ENCODE assay signal across 25 mouse cellular contexts in the genomic region with DNA sequence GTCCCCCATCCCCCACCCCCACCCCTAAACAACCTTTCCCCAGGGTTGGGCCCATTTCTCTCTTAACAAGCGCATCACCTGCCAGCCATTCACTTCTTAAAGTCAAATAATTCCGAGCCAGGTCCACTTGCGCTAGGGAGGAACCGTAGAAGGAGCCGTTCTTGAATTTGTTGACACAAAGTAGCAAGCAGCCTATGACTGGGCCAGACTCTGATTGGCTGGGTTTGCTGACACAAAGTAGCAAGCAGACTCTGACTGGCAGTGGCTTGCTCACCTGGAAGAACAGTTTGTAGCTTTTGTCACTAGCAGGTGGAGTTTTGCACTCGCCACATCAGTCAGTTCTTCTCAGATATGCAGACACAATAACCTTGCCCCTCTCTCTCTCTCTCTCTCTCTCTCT.
DNase-seq lines count a peak whose midpoint lies in the region; ATAC-seq and TF ChIP-seq lines count a peak whose summit lies in the region.
"Had no signal": no experiment of that assay in that cellular context is flagged by ENCODE, and none has a peak within 500 bp of the region (broad histone marks: within the 10 kb centered on the region; RNA-seq: fewer than 3 reads in every experiment).

No protein-coding gene starts in this region.

- peak overlapping the region; percentile 62; the same call in 1 of the 2 replicates for H3K27ac ChIP-seq in hindbrain, embryonic 10.5 days
- no peak overlapping the region for H3K27ac ChIP-seq in hindbrain, embryonic 14.5 days
- H3K27ac ChIP-seq in lung, embryonic 14.5 days (ENCODE audit: low read depth), result no peak overlapping the region
- H3K27ac ChIP-seq: embryonic facial prominence, embryonic 12.5 days; embryonic facial prominence, embryonic 15.5 days; heart, embryonic 15.5 days; hindbrain, embryonic 12.5 days had no signal

- peaks cover 22% of the 10 kb centered on the region for H3K4me1 ChIP-seq in hindbrain, embryonic 10.5 days (replicated peaks)
- no peaks in the 10 kb centered on the region for H3K4me1 ChIP-seq in hindbrain, embryonic 14.5 days (replicated peaks; ENCODE audit: control insufficient read depth, insufficient read depth, low read length)
- H3K4me1 ChIP-seq in lung, embryonic 14.5 days (ENCODE audit: insufficient read depth), result no peaks in the 10 kb centered on the region
- no peaks in the 10 kb centered on the region for H3K4me1 ChIP-seq in lung, adult 2 months (ENCODE audit: control insufficient read depth, insufficient read depth, low read length)
- H3K4me1 ChIP-seq: embryonic facial prominence, embryonic 12.5 days; embryonic facial prominence, embryonic 15.5 days; heart, embryonic 12.5 days; heart, embryonic 15.5 days had no signal

- H3K4me2 ChIP-seq in hindbrain, embryonic 14.5 days (replicated peaks), result no peak overlapping the region
- no peak overlapping the region for H3K4me2 ChIP-seq in lung, embryonic 14.5 days
- H3K4me2 ChIP-seq: embryonic facial prominence, embryonic 12.5 days; embryonic facial prominence, embryonic 15.5 days; heart, embryonic 12.5 days; heart, embryonic 15.5 days; hindbrain, embryonic 12.5 days had no signal

- H3K9ac ChIP-seq in hindbrain, embryonic 14.5 days, result no peak overlapping the region
- no peak overlapping the region for H3K9ac ChIP-seq in lung, embryonic 14.5 days
- H3K9ac ChIP-seq: embryonic facial prominence, embryonic 12.5 days; embryonic facial prominence, embryonic 15.5 days; forebrain, postnatal 0 days; heart, embryonic 12.5 days; heart, embryonic 15.5 days; hindbrain, embryonic 12.5 days had no signal

- ATAC-seq in hindbrain, embryonic 14.5 days (ENCODE audit: low FRiP score), result no peak
- ATAC-seq in lung, embryonic 14.5 days (ENCODE audit: insufficient read depth), result no peak
- ATAC-seq: forebrain, embryonic 14.5 days; forebrain, postnatal 0 days; hindbrain, embryonic 16.5 days had no signal

- H3K4me3 ChIP-seq in hindbrain, embryonic 10.5 days, result no peak overlapping the region
- no peak overlapping the region for H3K4me3 ChIP-seq in hindbrain, embryonic 14.5 days (replicated peaks; ENCODE audit: low read length)
- H3K4me3 ChIP-seq in lung, embryonic 14.5 days (ENCODE audit: low read depth, low read length), result no peak overlapping the region
- no peak overlapping the region for H3K4me3 ChIP-seq in lung, adult 2 months (replicated peaks; ENCODE audit: extremely low read depth, low read depth, low read length)
- H3K4me3 ChIP-seq: embryonic facial prominence, embryonic 12.5 days; embryonic facial prominence, embryonic 15.5 days; heart, embryonic 12.5 days; heart, embryonic 15.5 days; hindbrain, embryonic 12.5 days had no signal

- DNase-seq in hindbrain, embryonic 10.5 days (ENCODE audit: low spot score), result no peak
- no peak for DNase-seq in hindbrain, embryonic 14.5 days (ENCODE audit: low spot score)
- peak; percentile 3 for DNase-seq in lung, embryonic 14.5 days
- DNase-seq in lung, adult 2 months, result no peak
- DNase-seq in large intestine, adult 2 months (ENCODE audit: low read depth, low spot score), result peak; percentile 10
- DNase-seq in testis, postnatal 14 days (ENCODE audit: low spot score), result peak; percentile 86
- DNase-seq in left cerebral cortex, adult 18-20 months (ENCODE audit: low spot score in 2 of 2), result no peak
- DNase-seq: adrenal gland, postnatal 10 days; adrenal gland, postnatal 36 days; cerebellum, adult 11 months; cerebellum, adult 2 months; cerebellum, adult 9-11 months; cerebellum, postnatal 25 days; forebrain, postnatal 0 days; gastrocnemius, postnatal 25 days; heart, adult 18-20 months; heart, postnatal 10 days; heart, postnatal 36 days had no signal

- no peaks in the 10 kb centered on the region for H3K9me3 ChIP-seq in hindbrain, embryonic 10.5 days
- no peaks in the 10 kb centered on the region for H3K9me3 ChIP-seq in hindbrain, embryonic 14.5 days (ENCODE audit: control insufficient read depth, low read length)
- H3K9me3 ChIP-seq in lung, embryonic 14.5 days (ENCODE audit: low read depth, low read length), result no peaks in the 10 kb centered on the region
- H3K9me3 ChIP-seq: embryonic facial prominence, embryonic 12.5 days; embryonic facial prominence, embryonic 15.5 days; heart, embryonic 12.5 days; heart, embryonic 15.5 days; hindbrain, embryonic 12.5 days had no signal

- H3K27me3 ChIP-seq in hindbrain, embryonic 10.5 days (ENCODE audit: insufficient read depth, poor library complexity, severe bottlenecking), result no peaks in the 10 kb centered on the region; the same call in 1 of the 2 replicates
- no peaks in the 10 kb centered on the region for H3K27me3 ChIP-seq in hindbrain, embryonic 14.5 days (ENCODE audit: control insufficient read depth, insufficient read depth, low read length)
- no peaks in the 10 kb centered on the region for H3K27me3 ChIP-seq in lung, embryonic 14.5 days (ENCODE audit: insufficient read depth, low read length)
- H3K27me3 ChIP-seq: embryonic facial prominence, embryonic 12.5 days; embryonic facial prominence, embryonic 15.5 days; heart, embryonic 15.5 days; hindbrain, embryonic 12.5 days had no signal

- H3K36me3 ChIP-seq in hindbrain, embryonic 10.5 days, result no peaks in the 10 kb centered on the region
- H3K36me3 ChIP-seq in hindbrain, embryonic 14.5 days (replicated peaks; ENCODE audit: control insufficient read depth, insufficient read depth), result no peaks in the 10 kb centered on the region
- H3K36me3 ChIP-seq in lung, embryonic 14.5 days (ENCODE audit: insufficient read depth), result no peaks in the 10 kb centered on the region
- H3K36me3 ChIP-seq: embryonic facial prominence, embryonic 12.5 days; embryonic facial prominence, embryonic 15.5 days; heart, embryonic 12.5 days; heart, embryonic 15.5 days; hindbrain, embryonic 12.5 days had no signal

- TF ChIP-seq POLR2A in lung, adult 2 months (IDR thresholded peaks at IDR 0.05; ENCODE audit: borderline replicate concordance, extremely low read depth, low read depth, low read length), result no peak

- TF ChIP-seq CTCF in lung, embryonic 14.5 days (IDR thresholded peaks at IDR 0.05; ENCODE audit: low read depth), result no peak
- TF ChIP-seq CTCF in lung, adult 2 months (IDR thresholded peaks at IDR 0.05; ENCODE audit: insufficient read depth, low read length), result no peak

- 85% methylated on average over 6 of the region's 6 CpGs for WGBS in hindbrain, embryonic 10.5 days
- WGBS in hindbrain, embryonic 14.5 days, result 87% methylated on average over 6 of the region's 6 CpGs
- WGBS in lung, embryonic 14.5 days, result 52% methylated on average over 6 of the region's 6 CpGs
- WGBS in lung, adult 2 months, result 61% methylated on average over 6 of the region's 6 CpGs
- 32% methylated on average over 6 of the region's 6 CpGs for WGBS in large intestine, adult 2 months

Comparison
In these comparisons a context has a peak if more than half of its experiments do, and no peak if none do; other contexts are left out.
1. DNase-seq: peak in lung, embryonic 14.5 days (single experiment), large intestine, adult 2 months (single experiment) and testis, postnatal 14 days (single experiment); none in hindbrain, embryonic 10.5 days (single experiment), hindbrain, embryonic 14.5 days (single experiment), lung, adult 2 months (single experiment) and left cerebral cortex, adult 18-20 months (0 of 2).